Mouse (Mus musculus): ENCODE measurements around the gene Sash1. TPM values are rescaled to one million over a fixed set of nuclear protein-coding genes. Genes with fewer than 3 reads are reported as not detected.

Sash1 gene
- total and polyA plus RNA-seq, 3 experiments: 0.16 TPM; not detected in 2

DNA sequence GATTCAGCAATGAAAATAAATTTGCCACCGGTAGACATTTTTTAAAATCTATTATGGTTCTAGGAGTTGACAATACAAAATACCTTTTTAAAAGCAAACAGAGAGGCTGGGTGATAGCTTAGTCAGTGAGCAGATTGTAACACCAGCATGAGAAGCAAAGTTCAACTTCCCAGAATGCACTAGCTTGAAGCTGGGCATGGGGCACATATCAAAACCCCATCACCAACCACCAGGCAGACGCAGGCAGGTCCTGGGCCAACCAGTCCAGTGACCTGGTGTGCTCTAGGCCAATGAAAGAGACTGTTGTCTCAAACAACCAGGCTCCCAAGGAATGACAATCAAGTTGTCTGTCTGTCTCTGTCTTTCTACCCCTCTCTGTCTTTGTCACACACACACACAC is 98.6 kb downstream of the Sash1 start:
- ATAC-seq (ENCODE audit: extremely low read depth, insufficient number of reproducible peaks, low FRiP score, poor library complexity, severe bottlenecking): no peak
- no peaks in the 10 kb centered on the region for H3K4me1 ChIP-seq (ENCODE audit: insufficient read depth, low read depth, low read length)
- H3K36me3 ChIP-seq (replicated peaks): no peaks in the 10 kb centered on the region
- DNase-seq (ENCODE audit: low spot score): no peak
- H3K9me3 ChIP-seq (replicated peaks): peaks cover 46% of the 10 kb centered on the region
- H3K27me3 ChIP-seq (ENCODE audit: insufficient read depth, low read length): no peaks in the 10 kb centered on the region
- TF ChIP-seq CTCF (IDR thresholded peaks at IDR 0.05; ENCODE audit: low read depth, low read length) (no peak), GATA1 (IDR thresholded peaks at IDR 0.05; ENCODE audit: borderline replicate concordance, low read length) (no peak), GATA2 (IDR thresholded peaks at IDR 0.05; ENCODE audit: borderline replicate concordance, low read depth, low read length) (no peak), POLR2AphosphoS5 (IDR thresholded peaks at IDR 0.05; ENCODE audit: insufficient replicate concordance, low read depth, low read length) (no peak)
- no peak overlapping the region for H3K4me3 ChIP-seq (ENCODE audit: low read depth, low read length)

DNA sequence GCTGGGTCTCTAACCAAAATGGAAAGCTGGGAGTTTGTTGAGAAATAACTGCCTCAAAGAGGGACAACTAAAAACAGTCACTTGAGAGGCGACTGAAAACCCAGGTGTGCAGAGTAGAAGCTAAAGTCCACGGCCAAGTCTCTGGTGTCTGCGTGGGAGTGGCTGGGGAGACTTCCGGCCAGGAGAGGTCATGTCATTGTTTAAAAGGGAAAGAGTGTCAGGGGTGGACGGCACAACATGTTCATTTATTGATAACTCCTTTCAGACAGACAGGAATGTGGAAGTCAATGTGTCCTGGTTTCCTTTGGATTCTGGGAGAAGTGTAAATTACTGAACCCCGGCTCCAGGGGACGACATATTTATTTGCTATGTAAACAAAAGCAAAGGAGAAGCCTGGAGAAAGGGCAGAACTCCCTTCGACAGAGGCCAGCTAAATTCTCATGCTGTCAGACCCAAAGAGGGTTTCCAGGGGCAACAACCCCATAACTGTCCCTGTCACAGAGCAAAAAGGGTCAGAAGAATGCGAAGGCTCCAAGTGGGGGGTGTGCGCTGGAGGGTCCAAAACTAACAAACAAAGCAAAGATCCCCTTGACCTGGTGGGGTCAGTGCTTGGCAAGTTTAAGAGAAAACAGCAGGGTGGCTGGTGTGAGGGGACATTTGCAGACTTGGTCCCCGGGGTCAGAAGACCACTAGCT is 100.3 kb downstream of the Sash1 start:
- Histone ChIP-seq H3K27me3 (ENCODE audit: insufficient read depth, low read length) (no peaks in the 10 kb centered on the region), H3K4me1 (ENCODE audit: insufficient read depth, low read depth, low read length) (no peaks in the 10 kb centered on the region), H3K4me3 (ENCODE audit: low read depth, low read length) (no peak overlapping the region), H3K9me3 (replicated peaks) (peaks cover 47% of the 10 kb centered on the region), H3K36me3 (replicated peaks) (no peaks in the 10 kb centered on the region)
- TF ChIP-seq POLR2AphosphoS5 (IDR thresholded peaks at IDR 0.05; ENCODE audit: insufficient replicate concordance, low read depth, low read length): no peak
- ATAC-seq (ENCODE audit: extremely low read depth, insufficient number of reproducible peaks, low FRiP score, poor library complexity, severe bottlenecking) (no peak), DNase-seq (ENCODE audit: low spot score) (no peak)

DNA sequence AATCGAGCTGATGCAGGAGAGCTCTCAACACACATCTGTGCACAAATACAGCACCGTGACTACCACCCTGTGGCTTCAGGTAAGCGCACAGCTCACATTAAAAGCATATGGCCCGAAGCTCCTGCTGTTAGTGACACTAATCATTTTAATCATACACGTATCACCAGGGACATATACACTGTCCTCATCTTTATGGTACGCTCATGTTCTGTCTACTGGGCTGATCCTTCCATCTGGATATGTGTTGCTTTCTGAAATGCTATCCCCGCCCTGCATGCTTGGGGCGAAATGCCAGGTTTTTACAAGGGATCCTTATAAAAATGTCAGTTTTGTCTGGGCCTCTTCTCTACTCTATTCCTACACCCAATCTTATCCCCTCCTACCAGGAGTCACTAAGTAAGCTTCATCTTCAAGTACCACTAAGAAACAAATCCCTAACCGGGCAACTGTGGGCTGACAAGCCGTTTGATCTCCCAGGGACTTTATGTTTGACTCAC is 103.9 kb downstream of the Sash1 start:
- ATAC-seq (ENCODE audit: extremely low read depth, insufficient number of reproducible peaks, low FRiP score, poor library complexity, severe bottlenecking): no peak
- Histone ChIP-seq H3K9me3 (replicated peaks) (peaks cover 41% of the 10 kb centered on the region), H3K27me3 (ENCODE audit: insufficient read depth, low read length) (no peaks in the 10 kb centered on the region), H3K4me3 (ENCODE audit: low read depth, low read length) (no peak overlapping the region), H3K36me3 (replicated peaks) (no peaks in the 10 kb centered on the region), H3K4me1 (ENCODE audit: insufficient read depth, low read depth, low read length) (no peaks in the 10 kb centered on the region)
- TF ChIP-seq CTCF (IDR thresholded peaks at IDR 0.05; ENCODE audit: low read depth, low read length) (no peak), POLR2AphosphoS5 (IDR thresholded peaks at IDR 0.05; ENCODE audit: insufficient replicate concordance, low read depth, low read length) (no peak), TAL1 (conservative IDR thresholded peaks at IDR 0.05; ENCODE audit: low read depth, low read length) (no peak), GATA1 (IDR thresholded peaks at IDR 0.05; ENCODE audit: borderline replicate concordance, low read length) (no peak)
- DNase-seq (ENCODE audit: low spot score): no peak

DNA sequence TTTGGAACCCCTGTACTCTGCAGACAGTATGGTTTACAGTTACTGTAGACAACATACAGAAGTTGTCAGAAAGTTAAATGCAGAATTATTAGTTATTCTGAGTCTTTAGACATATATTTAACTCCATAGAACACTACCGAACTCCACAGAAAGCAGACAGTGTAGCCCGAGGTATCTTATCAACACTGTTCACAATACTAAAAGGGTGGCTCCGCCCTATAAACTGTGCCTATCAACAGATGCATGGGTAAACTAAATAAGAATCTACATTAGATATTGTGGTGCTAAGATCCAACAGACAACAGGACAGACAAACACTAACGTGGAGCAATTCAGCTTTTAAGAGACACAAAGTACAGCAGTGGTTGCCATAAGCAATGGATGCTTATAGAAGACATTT is 106.0 kb downstream of the Sash1 start:
- TF ChIP-seq CTCF (IDR thresholded peaks at IDR 0.05; ENCODE audit: low read depth, low read length): no peak
- no peak for TF ChIP-seq TAL1 (conservative IDR thresholded peaks at IDR 0.05; ENCODE audit: low read depth, low read length)
- no peak for TF ChIP-seq POLR2AphosphoS5 (IDR thresholded peaks at IDR 0.05; ENCODE audit: insufficient replicate concordance, low read depth, low read length)
- TF ChIP-seq GATA2 (IDR thresholded peaks at IDR 0.05; ENCODE audit: borderline replicate concordance, low read depth, low read length): no peak
- TF ChIP-seq GATA1 (IDR thresholded peaks at IDR 0.05; ENCODE audit: borderline replicate concordance, low read length): no peak
- H3K27me3 ChIP-seq (ENCODE audit: insufficient read depth, low read length): no peaks in the 10 kb centered on the region
- DNase-seq (ENCODE audit: low spot score): no peak
- no peaks in the 10 kb centered on the region for H3K36me3 ChIP-seq (replicated peaks)
- H3K4me3 ChIP-seq (ENCODE audit: low read depth, low read length): no peak overlapping the region
- H3K4me1 ChIP-seq (ENCODE audit: insufficient read depth, low read depth, low read length): no peaks in the 10 kb centered on the region
- no peak for ATAC-seq (ENCODE audit: extremely low read depth, insufficient number of reproducible peaks, low FRiP score, poor library complexity, severe bottlenecking)
- peaks cover 42% of the 10 kb centered on the region for H3K9me3 ChIP-seq (replicated peaks)

DNA sequence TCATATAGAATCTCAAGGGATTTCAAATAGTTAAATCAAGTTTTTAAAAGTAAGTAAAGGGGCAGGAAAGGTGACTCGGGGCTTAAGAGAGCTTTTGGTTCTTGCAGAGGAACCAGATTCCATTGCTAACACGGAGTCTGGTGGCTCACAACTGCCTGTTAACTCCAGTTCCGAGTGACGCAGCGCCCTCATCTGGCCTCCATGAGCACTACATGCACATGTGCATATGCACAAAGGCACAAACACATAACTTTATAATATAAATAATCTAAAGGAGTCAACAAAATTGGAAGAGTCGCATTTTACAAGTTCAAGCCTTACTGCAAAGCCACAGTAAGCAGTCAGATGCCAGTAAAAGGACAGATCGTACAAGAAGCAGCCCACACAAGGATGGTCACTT is 107.0 kb downstream of the Sash1 start:
- no peak overlapping the region for H3K4me3 ChIP-seq (ENCODE audit: low read depth, low read length)
- no peaks in the 10 kb centered on the region for H3K36me3 ChIP-seq (replicated peaks)
- H3K27me3 ChIP-seq (ENCODE audit: insufficient read depth, low read length): no peaks in the 10 kb centered on the region
- ATAC-seq (ENCODE audit: extremely low read depth, insufficient number of reproducible peaks, low FRiP score, poor library complexity, severe bottlenecking) (no peak), DNase-seq (ENCODE audit: low spot score) (no peak)
- no peaks in the 10 kb centered on the region for H3K4me1 ChIP-seq (ENCODE audit: insufficient read depth, low read depth, low read length)
- H3K9me3 ChIP-seq (replicated peaks): peaks cover 36% of the 10 kb centered on the region
- TF ChIP-seq CTCF (IDR thresholded peaks at IDR 0.05; ENCODE audit: low read depth, low read length) (no peak), POLR2AphosphoS5 (IDR thresholded peaks at IDR 0.05; ENCODE audit: insufficient replicate concordance, low read depth, low read length) (no peak), TAL1 (conservative IDR thresholded peaks at IDR 0.05; ENCODE audit: low read depth, low read length) (no peak), GATA1 (IDR thresholded peaks at IDR 0.05; ENCODE audit: borderline replicate concordance, low read length) (no peak), GATA2 (IDR thresholded peaks at IDR 0.05; ENCODE audit: borderline replicate concordance, low read depth, low read length) (no peak)

DNA sequence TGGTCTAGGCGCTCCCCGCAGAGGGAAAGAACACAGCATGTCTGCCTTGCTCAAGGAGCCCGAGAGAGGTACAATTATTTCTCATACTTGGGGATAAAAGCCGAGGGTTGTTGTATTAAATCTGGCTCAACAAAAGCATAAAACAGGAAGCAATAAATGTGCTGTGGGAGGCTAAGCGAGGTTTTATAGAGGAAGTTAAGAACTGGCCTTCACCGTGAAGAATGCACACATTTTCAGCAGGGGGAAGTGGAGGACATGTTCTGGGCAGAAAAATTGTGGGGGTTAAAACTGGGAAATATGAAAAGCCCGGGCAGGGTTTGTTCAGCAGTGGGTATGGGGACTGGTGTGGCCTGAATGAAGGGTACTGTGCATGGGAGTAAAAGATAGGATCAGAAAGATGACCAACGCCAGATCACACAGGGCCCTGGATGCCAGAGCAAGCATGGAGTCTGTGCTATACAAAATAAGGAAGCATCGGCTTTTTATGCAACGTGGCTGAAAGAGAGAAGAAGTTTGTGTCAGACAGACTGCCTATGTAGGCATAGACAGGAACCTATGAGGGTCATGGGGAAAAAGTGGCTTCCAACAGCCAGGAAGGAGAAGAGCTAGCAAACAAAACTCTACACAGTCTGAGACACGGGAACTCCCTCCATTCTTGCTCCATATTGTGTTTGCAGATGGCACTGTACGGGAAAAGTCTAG is 108.2 kb downstream of the Sash1 start:
- TF ChIP-seq TAL1 (conservative IDR thresholded peaks at IDR 0.05; ENCODE audit: low read depth, low read length) (no peak), GATA2 (IDR thresholded peaks at IDR 0.05; ENCODE audit: borderline replicate concordance, low read depth, low read length) (no peak), CTCF (IDR thresholded peaks at IDR 0.05; ENCODE audit: low read depth, low read length) (no peak), POLR2AphosphoS5 (IDR thresholded peaks at IDR 0.05; ENCODE audit: insufficient replicate concordance, low read depth, low read length) (no peak), GATA1 (IDR thresholded peaks at IDR 0.05; ENCODE audit: borderline replicate concordance, low read length) (no peak)
- DNase-seq (ENCODE audit: low spot score): no peak
- no peaks in the 10 kb centered on the region for H3K36me3 ChIP-seq (replicated peaks)
- H3K4me3 ChIP-seq (ENCODE audit: low read depth, low read length): no peak overlapping the region
- H3K9me3 ChIP-seq (replicated peaks): peaks cover 38% of the 10 kb centered on the region
- ATAC-seq (ENCODE audit: extremely low read depth, insufficient number of reproducible peaks, low FRiP score, poor library complexity, severe bottlenecking): no peak
- no peaks in the 10 kb centered on the region for H3K27me3 ChIP-seq (ENCODE audit: insufficient read depth, low read length)
- H3K4me1 ChIP-seq (ENCODE audit: insufficient read depth, low read depth, low read length): no peaks in the 10 kb centered on the region

Measured in G1E (cell line).